Mouse (Mus musculus) fibroblast of lung, adult 2 months (primary cell): Measurements from ENCODE around the gene Nfat5.

Experiments used
- DNase-seq: peaks from one replicate; pipeline ENCODE4 v3.0.0-alpha.2; 2011; ENCODE audit warnings: low read depth

The Nfat5 gene

DNA sequence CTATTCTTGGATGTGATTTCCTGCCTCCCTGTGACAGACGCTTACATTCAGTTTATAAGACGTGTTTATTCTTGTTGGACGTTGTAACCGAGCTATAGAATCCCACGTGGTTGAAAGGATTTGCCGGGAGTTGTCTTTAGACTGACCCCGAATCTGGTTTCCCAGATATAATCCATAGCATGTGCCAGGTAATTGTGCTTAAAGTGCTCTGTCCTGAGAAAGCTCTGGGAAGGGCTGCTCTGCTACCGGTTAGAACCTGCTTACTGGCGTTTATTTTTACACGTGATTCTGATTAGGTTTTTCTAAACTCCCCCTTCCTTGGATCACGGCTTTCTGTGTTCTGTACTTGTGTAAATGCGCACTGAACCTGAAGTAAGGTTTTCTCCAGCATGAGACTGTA lies 104.4 kb downstream of the Nfat5 start:
- DNase-seq: no peak

DNA sequence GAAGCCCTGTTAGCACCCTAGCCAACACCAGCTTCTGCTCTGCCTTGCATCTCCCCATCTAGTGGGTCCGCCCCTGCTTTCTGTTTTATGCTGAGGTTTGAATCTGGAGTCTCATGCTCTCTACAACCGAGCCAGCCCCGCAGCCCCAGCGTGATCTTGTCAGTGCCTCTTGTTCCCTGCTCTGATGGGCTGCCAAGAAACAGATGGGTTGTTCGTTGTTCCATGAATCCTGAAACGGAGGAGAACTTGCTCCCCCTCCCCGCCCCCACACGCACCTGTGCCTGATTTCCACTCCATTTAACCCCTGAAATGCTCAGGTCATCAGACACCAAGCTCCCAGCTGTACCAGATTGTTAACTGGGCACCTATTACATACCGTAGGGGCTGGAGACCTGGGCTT lies 106.2 kb downstream of the Nfat5 start:
- DNase-seq: no peak

DNA sequence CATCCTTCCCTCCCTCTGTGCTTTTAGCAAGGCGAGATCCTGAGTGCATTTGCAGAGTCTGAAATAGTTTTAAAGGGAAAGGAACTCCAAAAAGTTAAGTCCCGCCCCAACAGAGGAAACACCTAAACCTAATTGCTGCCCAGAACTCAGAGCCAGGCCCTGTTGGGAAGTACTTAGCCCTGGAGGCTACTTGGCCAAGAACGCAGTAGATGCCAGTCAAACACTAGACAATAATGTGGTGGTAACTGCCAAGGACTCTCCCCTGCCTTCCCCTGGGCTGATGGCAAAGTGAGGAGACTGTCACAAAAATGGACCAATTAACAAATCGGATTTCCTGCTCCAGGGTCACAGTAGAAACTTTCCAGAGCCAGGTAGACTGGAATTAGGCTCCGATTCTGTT lies 108.6 kb downstream of the Nfat5 start:
- DNase-seq: no peak

DNA sequence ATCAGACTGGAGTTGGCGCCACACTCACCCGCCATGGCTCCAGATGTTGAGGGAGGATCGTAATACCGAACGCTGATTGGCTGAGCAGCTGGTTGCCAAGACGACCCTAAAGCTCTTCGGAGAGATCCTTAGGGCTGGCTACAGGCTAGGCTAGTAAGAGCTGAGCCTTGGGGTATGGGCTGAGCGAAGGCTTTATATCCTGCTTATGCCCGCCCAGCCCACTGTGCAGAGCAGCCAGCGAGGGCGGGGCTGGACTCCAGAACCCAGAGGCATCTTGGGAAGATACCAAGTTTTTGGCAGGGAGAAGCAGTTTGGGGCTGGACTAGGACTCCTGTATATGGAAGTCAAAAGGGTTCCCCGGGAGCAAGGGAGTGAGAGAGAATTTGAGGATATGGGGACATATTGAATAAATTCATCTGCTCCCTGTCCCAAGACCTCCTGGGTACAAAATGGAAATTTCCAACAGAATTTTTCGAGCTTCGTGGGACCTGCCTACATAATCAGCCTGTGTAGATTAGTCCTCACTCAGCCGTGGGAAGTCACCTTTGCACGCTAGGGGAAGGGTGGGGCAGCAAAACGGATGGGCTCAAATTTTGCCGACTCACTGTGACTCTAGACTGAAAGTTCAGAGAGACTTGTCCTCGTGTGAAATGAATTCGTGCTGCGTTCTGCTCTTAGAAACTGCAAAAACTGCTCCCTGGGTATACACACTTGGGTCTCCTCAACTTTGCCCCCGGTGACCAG lies 109.9 kb downstream of the Nfat5 start, which contains the start of gene Nqo1:
Gene Nqo1, minus strand, starts transcription at position 169 of the 744 bp plus-strand sequence.
- peak; percentile 91 for DNase-seq

DNA sequence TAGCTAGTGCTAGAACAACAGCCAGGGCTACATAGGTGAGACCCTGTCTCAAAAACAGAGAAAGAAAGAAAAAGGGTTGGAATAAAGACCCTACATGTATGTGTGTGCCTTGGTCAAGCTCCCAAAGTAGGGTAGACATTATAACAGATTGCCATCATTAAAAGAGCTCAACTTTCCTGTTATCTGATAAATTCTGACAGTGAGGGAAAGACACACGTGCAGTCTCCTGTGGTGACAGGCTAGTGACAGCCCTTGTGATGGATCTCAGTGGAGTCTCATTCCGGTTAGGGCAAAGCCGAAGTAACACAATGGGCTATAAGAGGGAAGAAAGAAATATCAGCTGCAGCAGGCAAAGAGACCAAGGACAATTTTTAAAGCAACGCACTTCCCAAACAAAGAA lies 110.8 kb downstream of the Nfat5 start:
- no peak for DNase-seq

DNA sequence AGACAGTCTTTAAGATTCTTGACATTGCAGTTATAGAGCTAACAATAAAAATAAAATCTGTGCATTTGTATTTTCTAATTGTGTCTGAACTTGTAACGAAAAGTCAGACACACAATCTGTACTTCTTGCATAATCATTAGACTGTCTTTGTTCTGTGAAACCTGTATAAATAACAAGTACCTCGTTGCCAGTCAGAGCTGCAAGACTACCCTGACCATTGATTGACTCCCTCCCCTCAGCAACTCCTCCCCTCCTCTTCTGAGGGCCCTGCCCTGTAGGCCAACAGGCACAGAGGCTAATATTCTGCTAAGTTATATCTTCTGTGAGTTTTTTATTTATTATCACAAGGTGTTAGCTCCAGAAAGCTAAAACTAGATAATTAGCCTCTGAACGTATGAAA lies 112.7 kb downstream of the Nfat5 start:
- DNase-seq: no peak

DNA sequence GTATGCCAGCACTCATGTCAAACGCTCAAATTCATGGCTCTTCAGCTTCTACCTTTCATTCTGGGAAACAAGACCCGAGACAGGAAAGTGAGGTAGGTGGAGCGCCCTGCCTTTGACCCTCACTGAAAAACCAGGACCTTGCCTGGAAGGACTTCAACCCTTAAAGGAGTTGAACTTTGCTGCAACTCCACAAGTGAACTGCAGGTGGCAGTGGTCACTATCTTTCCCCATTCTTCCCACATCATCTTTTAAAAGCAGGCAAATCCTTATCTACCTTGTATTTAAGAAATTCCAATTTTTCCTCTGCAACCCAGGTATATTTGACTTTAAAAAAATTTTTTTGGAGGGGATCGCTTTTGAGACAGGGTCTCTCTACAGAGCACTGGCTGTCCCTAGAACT lies 118.1 kb downstream of the Nfat5 start:
- DNase-seq: no peak

DNA sequence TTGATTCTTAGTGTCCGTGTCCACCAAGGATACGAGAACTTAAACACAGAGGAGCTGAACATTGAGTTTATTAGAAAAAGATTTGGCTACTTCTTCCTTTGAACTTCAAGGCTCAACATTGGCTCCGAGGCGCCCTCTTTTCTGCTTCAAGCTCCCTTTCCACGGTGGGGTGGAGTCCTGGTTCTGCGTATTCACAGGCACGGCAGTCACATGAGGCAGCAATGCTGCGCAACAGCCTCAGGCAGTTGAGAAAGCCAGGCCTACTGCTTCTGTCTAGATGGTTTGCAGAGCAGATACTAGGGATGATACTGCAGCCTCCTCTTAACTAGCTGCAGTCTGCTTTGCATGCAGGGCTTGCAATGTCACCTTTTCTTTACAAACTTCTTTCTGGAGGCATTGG lies 119.3 kb downstream of the Nfat5 start:
- DNase-seq: no peak

DNA sequence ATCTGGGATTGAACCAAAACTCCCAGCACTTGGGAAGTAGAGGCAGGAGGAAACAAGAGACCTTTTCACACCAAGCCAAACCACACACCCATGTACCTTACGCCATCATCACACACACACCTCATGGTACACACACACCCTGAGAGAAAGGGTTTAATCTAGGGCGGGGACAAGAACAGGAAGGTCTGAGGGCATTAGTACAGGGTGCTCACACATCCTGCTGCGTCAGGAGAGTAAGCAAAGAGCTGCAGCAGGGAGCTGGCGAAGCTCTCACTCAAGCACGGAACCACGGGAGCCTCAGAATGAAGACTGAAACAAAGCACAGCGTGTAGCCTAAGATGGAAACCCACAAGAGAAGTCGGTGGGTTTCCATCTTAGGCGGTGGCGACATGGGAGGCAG lies 120.6 kb downstream of the Nfat5 start:
- no peak for DNase-seq

DNA sequence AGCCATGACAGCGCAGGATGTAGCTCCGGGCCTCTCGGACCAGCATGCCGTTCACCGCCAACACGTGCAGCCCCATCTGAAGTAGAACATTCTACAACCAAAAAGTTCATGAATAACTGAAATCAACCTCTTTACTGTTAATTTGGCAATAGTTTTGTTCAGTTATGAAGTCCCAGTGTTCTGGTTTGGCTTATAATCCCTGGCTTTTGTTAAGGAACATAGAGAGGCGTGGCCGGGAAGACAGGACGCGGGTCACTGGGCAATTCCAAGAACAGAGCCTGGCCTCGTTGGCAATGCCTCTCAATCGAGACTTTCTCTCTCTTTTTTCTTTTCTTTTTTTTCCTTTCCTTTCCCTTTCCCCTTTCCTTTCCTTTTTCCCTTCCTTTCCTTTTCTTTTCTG lies 123.7 kb downstream of the Nfat5 start:
- no peak for DNase-seq

DNA sequence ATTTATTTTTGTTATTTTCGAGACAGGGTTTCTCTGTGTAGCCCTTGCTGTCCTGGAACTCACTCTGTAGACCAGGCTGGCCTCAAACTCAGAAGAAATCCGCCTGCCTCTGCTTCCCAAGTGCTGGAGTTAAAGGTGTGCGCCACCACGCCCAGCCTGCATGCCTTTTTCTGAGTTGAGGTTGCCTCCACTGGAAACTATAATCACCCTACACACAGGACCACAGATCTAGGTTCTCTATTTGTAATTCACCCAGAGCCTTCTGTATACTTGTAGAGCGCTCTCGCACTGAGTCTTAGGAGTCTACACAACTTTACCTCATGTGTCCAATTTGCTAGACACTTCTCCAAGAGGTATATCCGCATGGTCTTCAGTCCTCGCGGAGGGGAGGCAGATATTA lies 130.9 kb downstream of the Nfat5 start:
- DNase-seq: no peak

DNA sequence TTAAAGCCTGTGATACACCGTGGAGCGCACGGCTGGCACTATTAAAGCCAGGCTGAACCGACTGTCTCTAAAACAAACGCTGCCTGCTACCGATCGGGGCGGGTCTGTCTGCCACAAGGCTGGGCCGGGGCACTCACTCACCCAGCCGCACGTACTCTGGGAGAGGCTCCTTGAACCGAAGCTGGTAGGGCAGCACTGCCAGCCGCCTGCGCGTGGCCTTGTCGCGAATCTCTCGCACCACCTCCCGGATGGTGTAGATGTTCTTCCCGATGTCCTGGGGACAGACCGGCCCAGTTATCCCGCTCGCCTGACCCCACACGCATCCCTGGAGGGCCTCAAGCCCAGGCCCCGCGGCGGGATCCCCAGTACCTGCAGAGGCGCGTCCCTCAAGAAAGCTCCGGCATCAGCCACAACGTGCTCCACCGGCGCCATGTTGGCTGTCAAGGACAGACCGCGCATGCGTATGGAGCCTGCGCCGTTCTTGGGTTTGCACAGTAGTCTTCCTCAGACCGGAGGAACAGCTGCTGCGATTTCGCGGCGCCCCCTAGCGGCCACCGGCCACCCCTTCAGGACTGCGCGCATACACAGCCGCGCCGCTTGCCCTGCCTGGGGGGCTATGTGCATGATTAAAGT lies 131.4 kb downstream of the Nfat5 start, which contains the start of gene Nob1:
Gene Nob1, minus strand, starts transcription at position 455 of the 633 bp plus-strand sequence.
- peak; percentile 87 for DNase-seq

DNA sequence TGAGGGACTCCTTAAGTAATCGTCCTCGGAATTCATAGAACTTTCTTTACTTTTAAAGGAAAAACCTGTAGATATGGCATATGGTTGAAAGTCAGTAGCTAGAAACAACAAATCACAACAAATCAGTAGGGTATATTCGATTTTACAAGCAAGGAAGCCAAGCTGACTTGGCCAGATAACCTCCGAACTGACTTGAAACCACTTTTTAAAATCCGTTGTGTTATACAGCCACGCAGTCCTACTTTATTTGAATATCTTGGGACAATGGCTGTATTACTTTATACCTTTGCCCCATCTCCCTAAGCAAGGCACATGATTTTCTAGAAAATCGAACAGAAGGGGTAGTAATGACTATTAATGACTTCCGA lies 131.9 kb downstream of the Nfat5 start:
- no peak for DNase-seq
